Mouse (Mus musculus) ES-Bruce4 (cell line): ENCODE measurements at regions not wholly inside any gene's neighbourhood (a gene's known extent, or its start where the extent isn't known, plus 50 kb on each side); places are given as distances from the start of the nearest gene placed in this dataset.

Source experiments
- CTCF ChIP-seq: IDR thresholded peaks from one replicate; pipeline ENCODE4 v1.8.1; 2011; ENCODE audit warnings: low read depth, low read length
- EP300 ChIP-seq: IDR thresholded peaks from 2 replicates; pipeline ENCODE4 v1.6.1; 2011; ENCODE audit warnings: low read depth, low read length; ENCODE audit not compliant: insufficient read depth
- POLR2A ChIP-seq: IDR thresholded peaks from one replicate; pipeline ENCODE4 v1.8.1; 2011; ENCODE audit warnings: low read length; ENCODE audit not compliant: insufficient read depth

DNA sequence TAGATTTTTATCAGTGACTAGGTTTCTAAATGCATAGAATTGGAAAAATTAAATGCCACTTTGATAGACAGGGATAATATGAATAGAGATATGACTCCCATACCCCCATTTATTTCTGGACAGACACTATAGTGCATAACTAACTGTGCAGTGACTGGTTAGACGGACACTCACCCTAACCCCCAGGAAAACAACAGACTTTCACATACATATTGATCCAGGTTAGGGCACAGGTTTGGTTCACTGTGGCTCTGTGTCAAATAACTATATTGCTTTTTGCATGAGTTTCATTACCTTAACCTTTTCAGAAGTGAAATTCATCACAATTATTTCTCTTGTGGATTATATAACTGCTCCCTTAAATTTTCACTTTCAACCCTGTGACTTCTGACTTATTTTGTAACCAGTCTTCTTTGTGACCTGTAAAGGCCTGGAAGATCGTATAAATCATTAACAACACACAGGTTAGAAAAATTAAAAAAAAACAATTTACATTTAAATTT, 155.6 kb upstream of the Cypt12 start:
- no peak for TF ChIP-seq CTCF
- no peak for TF ChIP-seq EP300
- TF ChIP-seq POLR2A = no peak
